Mouse (Mus musculus) neural tube, embryonic 11.5 days (tissue): ENCODE data around the gene Ctnnbip1. TPM values are rescaled to one million over a fixed set of nuclear protein-coding genes. Genes with fewer than 3 reads are reported as not detected.

ENCODE experiments used
- ATAC-seq: fragments of 200-750 bp; cut with Nextera tagmentation; 2 replicates; pipeline ENCODE4 v1.8.0; 2017; ENCODE audit warnings: moderate number of reproducible peaks, mild to moderate bottlenecking, moderate TSS enrichment, moderate library complexity; ENCODE audit not compliant: insufficient read depth, low FRiP score, low TSS enrichment
- DNase-seq: peaks from one replicate; pipeline ENCODE4 v3.0.0-alpha.2; 2015; ENCODE audit warnings: low spot score
- H3K27ac ChIP-seq: fragments of 300-500 bp; sonication (generic); 2 replicates; pipeline ENCODE4 v1.5.1; 2014; ENCODE audit warnings: low read depth, mild to moderate bottlenecking, low read length
- H3K27me3 ChIP-seq: fragments of 300-500 bp; sonication (generic); 2 replicates; pipeline ENCODE4 v1.6.1; 2014; ENCODE audit warnings: mild to moderate bottlenecking, low read length, mixed read lengths; ENCODE audit not compliant: control insufficient read depth, insufficient read depth
- H3K36me3 ChIP-seq: fragments of 300-500 bp; sonication (generic); 2 replicates; pipeline ENCODE4 v1.6.1; 2014; ENCODE audit warnings: mild to moderate bottlenecking, low read length, moderate library complexity, mixed read lengths; ENCODE audit not compliant: control insufficient read depth, insufficient read depth
- H3K4me1 ChIP-seq: fragments of 300-500 bp; sonication (generic); 2 replicates; pipeline ENCODE4 v1.6.1; 2014; ENCODE audit warnings: low read length, mixed read lengths; ENCODE audit not compliant: control insufficient read depth, insufficient read depth
- H3K4me2 ChIP-seq: fragments of 300-500 bp; sonication (generic); 2 replicates; pipeline ENCODE4 v1.6.1; 2014; ENCODE audit warnings: low read depth, mild to moderate bottlenecking, moderate library complexity
- H3K4me3 ChIP-seq: fragments of 300-500 bp; sonication (generic); 2 replicates; pipeline ENCODE4 v1.5.1; 2014; ENCODE audit warnings: low read depth, low read length
- H3K9ac ChIP-seq: fragments of 300-500 bp; sonication (generic); 2 replicates; pipeline ENCODE4 v1.6.1; 2014; ENCODE audit warnings: mild to moderate bottlenecking, low read length
- H3K9me3 ChIP-seq: fragments of 300-500 bp; sonication (generic); 2 replicates; pipeline ENCODE4 v1.6.1; 2016; ENCODE audit warnings: low read length; ENCODE audit not compliant: control insufficient read depth
- whole genome bisulfite sequencing: fragments of 180-500 bp; shearing (Covaris S2); extraction: QIAGEN DNeasy Blood & Tissue Kit; methylation state at CpG from one replicate; pipeline ENCODE4 v1.1.7; 2014; 5-methylcytosine and 5-hydroxymethylcytosine counted together
- polyA plus RNA-seq: library from polyadenylated mRNA; unstranded; fragments of >200 nt; fragmentation: Nextera tagmentation; extraction: Ambion mirVana; gene quantifications from 2 replicates; pipeline ENCODE4 v1.2.1, GENCODE M21; 2014

The Ctnnbip1 gene
- polyA plus RNA-seq, 1 experiment from 2014 or later: 67.7 TPM

GRCm38 (mm10) chr4:149506904-149507303 lies 11.1 kb upstream of the Ctnnbip1 start:
- Histone ChIP-seq H3K27ac (no peak overlapping the region), H3K9ac (no peak overlapping the region), H3K4me1 (no peaks in the 10 kb centered on the region), H3K9me3 (no peaks in the 10 kb centered on the region), H3K4me3 (no peak overlapping the region), H3K36me3 (no peaks in the 10 kb centered on the region), H3K4me2 (no peak overlapping the region), H3K27me3 (no peaks in the 10 kb centered on the region)
- DNase-seq (no peak), ATAC-seq (no peak)
- WGBS: 71% methylated on average over 3 of the region's 3 CpGs

GRCm38 (mm10) chr4:149511221-149511646 lies 6.8 kb upstream of the Ctnnbip1 start:
- WGBS: 60% methylated on average over 6 of the region's 6 CpGs
- no peak for DNase-seq
- H3K27me3 ChIP-seq: no peaks in the 10 kb centered on the region
- no peaks in the 10 kb centered on the region for H3K4me1 ChIP-seq
- H3K9ac ChIP-seq: no peak overlapping the region
- H3K4me3 ChIP-seq: no peak overlapping the region
- H3K9me3 ChIP-seq: no peaks in the 10 kb centered on the region
- ATAC-seq: no peak
- no peak overlapping the region for H3K4me2 ChIP-seq
- no peak overlapping the region for H3K27ac ChIP-seq
- H3K36me3 ChIP-seq: no peaks in the 10 kb centered on the region

DNA sequence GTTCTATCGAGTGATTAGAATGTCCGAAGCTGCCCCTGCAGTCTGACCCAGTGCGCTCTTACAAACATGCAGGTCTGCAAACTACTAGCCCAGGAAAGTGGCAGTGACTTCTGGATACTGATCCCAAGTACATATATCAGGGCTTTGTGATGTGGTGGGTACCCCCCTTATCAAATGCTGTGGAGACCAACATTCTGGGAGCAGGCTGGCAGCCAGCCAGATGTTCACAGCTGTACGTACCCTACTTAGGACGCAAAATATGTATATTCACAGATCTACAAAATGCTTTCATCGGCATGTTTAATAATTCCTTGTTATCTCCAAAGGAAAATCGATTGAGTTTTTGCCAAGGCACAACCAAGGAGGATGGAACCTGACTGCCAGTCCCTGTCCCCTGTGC lies 6.0 kb upstream of the Ctnnbip1 start:
- Histone ChIP-seq H3K9me3 (no peaks in the 10 kb centered on the region), H3K4me2 (no peak overlapping the region), H3K9ac (no peak overlapping the region), H3K4me1 (no peaks in the 10 kb centered on the region), H3K36me3 (no peaks in the 10 kb centered on the region), H3K4me3 (no peak overlapping the region), H3K27ac (no peak overlapping the region), H3K27me3 (no peaks in the 10 kb centered on the region)
- 91% methylated on average over 7 of the region's 7 CpGs for WGBS
- no peak for DNase-seq
- no peak for ATAC-seq

- no peak for DNase-seq
- Histone ChIP-seq H3K4me2 (no peak overlapping the region), H3K36me3 (no peaks in the 10 kb centered on the region), H3K9me3 (no peaks in the 10 kb centered on the region), H3K4me3 (no peak overlapping the region), H3K27ac (no peak overlapping the region), H3K27me3 (no peaks in the 10 kb centered on the region), H3K4me1 (peaks cover 11% of the 10 kb centered on the region), H3K9ac (no peak overlapping the region)
- 86% methylated on average over 5 of the region's 5 CpGs for WGBS
- no peak for ATAC-seq
Measured at GRCm38 (mm10) chr4:149515706-149516105, 2.3 kb upstream of the Ctnnbip1 start.

GRCm38 (mm10) chr4:149518351-149519220 lies 550 bp downstream of the Ctnnbip1 start:
- no peak for DNase-seq
- no peak overlapping the region; the same call in 1 of the 2 replicates for H3K27ac ChIP-seq
- peak; percentile 35 for ATAC-seq

GRCm38 (mm10) chr4:149521258-149521657 lies 3.2 kb downstream of the Ctnnbip1 start:
- Histone ChIP-seq H3K4me1 (peaks cover 18% of the 10 kb centered on the region), H3K36me3 (0 out of 2 replicates have a peak, but pooled peaks cover 2% of the 10 kb centered on the region), H3K4me2 (no peak overlapping the region), H3K9ac (no peak overlapping the region), H3K27me3 (no peaks in the 10 kb centered on the region), H3K27ac (no peak overlapping the region), H3K4me3 (no peak overlapping the region), H3K9me3 (no peaks in the 10 kb centered on the region)
- WGBS: 74% methylated on average over 10 of the region's 10 CpGs
- ATAC-seq (no peak), DNase-seq (no peak)

More at GRCm38 (mm10) chr4:149518351-149519220, 550 bp downstream of the Ctnnbip1 start:
- Histone ChIP-seq H3K36me3 (no peaks in the 10 kb centered on the region), H3K27me3 (no peaks in the 10 kb centered on the region), H3K9ac (peak overlapping the region; percentile 88), H3K4me3 (peak overlapping the region; percentile 91), H3K9me3 (no peaks in the 10 kb centered on the region), H3K4me1 (peaks cover 11% of the 10 kb centered on the region), H3K4me2 (peak overlapping the region; percentile 92)
- 5% methylated on average over 35 of the region's 52 CpGs for WGBS

DNA sequence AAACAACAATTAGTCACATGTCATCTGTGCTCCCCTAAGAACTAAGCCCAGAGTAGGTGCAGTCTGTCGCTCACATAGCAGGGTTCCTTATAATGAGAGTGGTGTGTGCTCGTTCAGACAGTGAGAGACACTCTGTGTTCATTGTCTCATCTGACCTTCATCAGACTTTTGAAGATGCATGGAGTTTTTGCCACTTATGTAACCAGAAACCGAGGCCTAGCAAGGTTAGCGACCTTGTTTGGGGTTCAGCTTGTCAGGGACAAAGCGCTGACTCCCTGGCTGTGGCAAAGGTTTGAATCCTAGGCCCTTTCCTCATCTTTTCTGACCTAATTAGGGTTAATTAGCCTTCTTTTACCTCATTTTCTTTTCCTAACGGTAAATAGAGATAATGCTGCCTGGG lies 5.9 kb downstream of the Ctnnbip1 start:
- no peak overlapping the region for H3K9ac ChIP-seq
- no peak overlapping the region for H3K4me3 ChIP-seq
- no peaks in the 10 kb centered on the region for H3K27me3 ChIP-seq
- peaks cover 18% of the 10 kb centered on the region for H3K4me1 ChIP-seq
- H3K4me2 ChIP-seq: no peak overlapping the region
- H3K36me3 ChIP-seq: 0 out of 2 replicates have a peak, but pooled peaks cover 2% of the 10 kb centered on the region
- DNase-seq: no peak
- no peak overlapping the region for H3K27ac ChIP-seq
- WGBS: 82% methylated on average over 6 of the region's 6 CpGs
- ATAC-seq: no peak
- no peaks in the 10 kb centered on the region for H3K9me3 ChIP-seq

- Histone ChIP-seq H3K27ac (no peak overlapping the region), H3K9me3 (no peaks in the 10 kb centered on the region), H3K9ac (no peak overlapping the region), H3K36me3 (0 out of 2 replicates have a peak, but pooled peaks cover 2% of the 10 kb centered on the region), H3K4me3 (no peak overlapping the region), H3K4me2 (no peak overlapping the region), H3K4me1 (peaks cover 13% of the 10 kb centered on the region), H3K27me3 (no peaks in the 10 kb centered on the region)
- 89% methylated on average over 4 of the region's 4 CpGs for WGBS
- DNase-seq (no peak), ATAC-seq (no peak)
Measured at GRCm38 (mm10) chr4:149525170-149525569, 7.1 kb downstream of the Ctnnbip1 start.

DNA sequence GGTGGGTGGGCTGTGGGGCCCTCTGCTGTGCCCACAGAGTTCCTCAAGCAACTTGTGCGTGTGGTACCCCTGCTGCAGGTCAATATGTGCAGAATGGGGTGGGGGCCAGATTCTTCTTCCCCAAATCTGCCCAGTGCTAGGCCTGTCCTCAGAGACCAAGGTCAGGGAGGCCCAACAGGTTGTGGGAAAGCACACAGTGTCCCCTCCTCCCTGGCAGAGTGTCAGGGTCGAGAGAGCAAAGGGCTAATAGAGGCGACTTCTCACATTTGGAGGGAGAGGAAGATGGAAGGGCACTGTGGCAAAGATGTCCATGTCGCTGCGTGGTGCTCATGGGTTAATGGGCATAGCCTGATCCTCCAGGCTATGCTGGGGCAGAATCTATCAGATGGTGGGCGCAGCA lies 7.8 kb downstream of the Ctnnbip1 start:
- 0 out of 2 replicates have a peak, but pooled peaks cover 2% of the 10 kb centered on the region for H3K36me3 ChIP-seq
- WGBS: 65% methylated on average over 6 of the region's 6 CpGs
- no peak overlapping the region for H3K27ac ChIP-seq
- H3K4me2 ChIP-seq: no peak overlapping the region
- no peak overlapping the region for H3K9ac ChIP-seq
- peaks cover 13% of the 10 kb centered on the region for H3K4me1 ChIP-seq
- H3K4me3 ChIP-seq: no peak overlapping the region
- H3K9me3 ChIP-seq: no peaks in the 10 kb centered on the region
- DNase-seq: no peak
- no peak for ATAC-seq
- H3K27me3 ChIP-seq: no peaks in the 10 kb centered on the region
